Mouse (Mus musculus) hindbrain, embryonic 14.5 days (tissue): Measurements from ENCODE around the gene Bank1. TPM values are rescaled to one million over a fixed set of nuclear protein-coding genes. Genes with fewer than 3 reads are reported as not detected.

ENCODE experiments used
- ATAC-seq: fragments of 200-750 bp; cut with Nextera tagmentation; 2 replicates; pipeline ENCODE4 v1.8.0; 2017; ENCODE audit warnings: moderate number of reproducible peaks, mild to moderate bottlenecking, moderate TSS enrichment, moderate library complexity; ENCODE audit not compliant: low FRiP score
- DNase-seq: peaks from one replicate; pipeline ENCODE4 v3.0.0-alpha.2; 2015; ENCODE audit warnings: low spot score
- H3K27ac ChIP-seq: fragments of 300-500 bp; sonication (generic); 2 replicates; pipeline ENCODE4 v1.5.1; 2014; ENCODE audit warnings: mild to moderate bottlenecking, moderate library complexity
- H3K27me3 ChIP-seq: fragments of 300-500 bp; sonication (generic); 2 replicates; pipeline ENCODE4 v1.6.1; 2014; ENCODE audit warnings: mild to moderate bottlenecking, low read length, mixed read lengths; ENCODE audit not compliant: control insufficient read depth, insufficient read depth
- H3K36me3 ChIP-seq: fragments of 300-500 bp; sonication (generic); replicated peaks from 2 replicates; pipeline ENCODE4 v1.6.1; 2014; ENCODE audit not compliant: control insufficient read depth, insufficient read depth
- H3K4me1 ChIP-seq: fragments of 300-500 bp; sonication (generic); replicated peaks from 2 replicates; pipeline ENCODE4 v1.6.1; 2014; ENCODE audit warnings: antibody characterized with exemption, low read length, mixed read lengths; ENCODE audit not compliant: control insufficient read depth, insufficient read depth
- H3K4me2 ChIP-seq: fragments of 300-500 bp; sonication (generic); replicated peaks from 2 replicates; pipeline ENCODE4 v1.6.1; 2014; ENCODE audit warnings: mild to moderate bottlenecking, moderate library complexity
- H3K4me3 ChIP-seq: fragments of 300-500 bp; sonication (generic); replicated peaks from 2 replicates; pipeline ENCODE4 v1.5.1; 2014; ENCODE audit warnings: mild to moderate bottlenecking, low read length
- H3K9ac ChIP-seq: fragments of 300-500 bp; sonication (generic); 2 replicates; pipeline ENCODE4 v1.6.1; 2014
- H3K9me3 ChIP-seq: fragments of 300-500 bp; sonication (generic); 2 replicates; pipeline ENCODE4 v1.6.1; 2016; ENCODE audit warnings: low read length; ENCODE audit not compliant: control insufficient read depth
- WGBS: fragments of 180-500 bp; shearing (Covaris S2); extraction: QIAGEN DNeasy Blood & Tissue Kit; methylation state at CpG from one replicate; pipeline ENCODE4 v1.1.7; 2014; 5-methylcytosine and 5-hydroxymethylcytosine counted together
- polyA plus RNA-seq: library from polyadenylated mRNA; unstranded; fragments of >200 nt; fragmentation: Nextera tagmentation; extraction: Ambion mirVana; gene quantifications from 2 replicates; pipeline ENCODE4 v1.2.1, GENCODE M21; 2014

Bank1 gene
- polyA plus RNA-seq, 1 experiment from 2014 or later = 0.55 TPM

DNA sequence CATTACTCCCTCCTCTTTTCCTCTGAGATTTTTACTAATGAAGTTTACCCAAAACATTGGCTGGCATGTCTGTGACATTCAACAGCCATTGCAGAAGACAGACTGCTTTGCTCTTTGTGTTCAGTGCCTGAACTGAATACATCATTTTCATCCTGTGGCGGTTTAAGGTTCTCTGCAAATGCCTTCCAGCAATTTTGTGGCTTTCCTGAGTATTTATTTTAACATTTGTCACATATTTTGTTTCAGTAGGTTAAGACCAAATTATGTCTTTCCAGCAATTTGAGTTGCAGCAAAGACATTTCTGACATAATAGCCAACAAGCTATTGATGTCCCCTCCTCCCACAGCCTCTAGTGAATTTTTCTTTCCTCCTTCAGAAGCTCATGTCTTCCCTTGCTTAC lies 170.3 kb downstream of the Bank1 start:
- H3K4me1 ChIP-seq = no peaks in the 10 kb centered on the region
- H3K27ac ChIP-seq = no peak overlapping the region
- no peak overlapping the region for H3K4me3 ChIP-seq
- H3K4me2 ChIP-seq = no peak overlapping the region
- H3K9me3 ChIP-seq = no peaks in the 10 kb centered on the region
- ATAC-seq = no peak
- no peaks in the 10 kb centered on the region for H3K36me3 ChIP-seq
- no peaks in the 10 kb centered on the region for H3K27me3 ChIP-seq
- no peak for DNase-seq
- WGBS = 91% methylated on average over 1 of the region's 1 CpGs
- no peak overlapping the region for H3K9ac ChIP-seq

DNA sequence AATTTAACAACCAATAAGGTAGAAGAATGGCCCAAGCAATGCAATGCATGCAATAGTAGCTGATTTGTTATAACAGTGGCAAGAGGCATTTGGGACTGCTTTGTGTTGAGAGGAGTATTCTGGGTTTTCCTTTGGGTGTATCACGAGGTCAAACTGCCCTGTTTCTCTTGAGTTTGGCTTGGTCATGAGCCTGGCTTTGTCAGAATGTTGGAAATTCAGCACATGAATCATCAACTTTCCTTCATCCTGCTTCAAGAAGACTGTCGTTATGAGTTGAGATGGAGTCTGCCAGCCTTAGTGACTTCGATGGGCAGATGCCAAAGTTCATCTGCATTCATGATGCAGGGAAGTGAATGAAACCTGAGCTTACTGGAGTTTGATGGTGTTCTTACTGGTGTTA lies 175.0 kb downstream of the Bank1 start:
- DNase-seq (no peak), ATAC-seq (no peak)
- H3K4me1 ChIP-seq = no peaks in the 10 kb centered on the region
- no peak overlapping the region for H3K4me3 ChIP-seq
- H3K4me2 ChIP-seq = no peak overlapping the region
- 83% methylated on average over 3 of the region's 3 CpGs for WGBS
- H3K27me3 ChIP-seq = no peaks in the 10 kb centered on the region
- no peak overlapping the region for H3K9ac ChIP-seq
- H3K9me3 ChIP-seq = no peaks in the 10 kb centered on the region
- no peak overlapping the region for H3K27ac ChIP-seq
- H3K36me3 ChIP-seq = no peaks in the 10 kb centered on the region

DNA sequence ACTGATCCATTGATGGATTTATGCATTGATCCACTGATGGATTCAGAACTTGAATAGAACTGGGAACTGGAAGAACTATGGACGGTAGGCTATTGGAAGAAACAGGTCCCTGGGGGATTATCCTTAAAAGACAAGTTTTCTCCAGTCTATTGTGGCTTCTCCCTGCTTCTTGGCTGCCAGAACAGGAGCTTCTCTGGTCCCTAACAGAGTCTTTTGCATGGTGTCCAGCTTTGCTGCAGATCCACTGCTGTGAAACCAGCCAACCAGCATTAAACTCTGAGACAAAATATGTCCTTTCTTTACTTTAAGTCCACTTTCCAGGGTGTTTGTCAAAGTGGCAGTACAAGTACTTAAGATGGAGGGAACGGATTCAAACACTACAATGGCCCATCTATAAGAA lies 178.7 kb downstream of the Bank1 start:
- H3K4me2 ChIP-seq = no peak overlapping the region
- WGBS = 76% methylated on average over 2 of the region's 2 CpGs
- DNase-seq = no peak
- H3K36me3 ChIP-seq = no peaks in the 10 kb centered on the region
- no peak overlapping the region for H3K27ac ChIP-seq
- no peaks in the 10 kb centered on the region for H3K9me3 ChIP-seq
- ATAC-seq = no peak
- no peaks in the 10 kb centered on the region for H3K4me1 ChIP-seq
- no peak overlapping the region for H3K9ac ChIP-seq
- no peak overlapping the region for H3K4me3 ChIP-seq
- H3K27me3 ChIP-seq = no peaks in the 10 kb centered on the region

DNA sequence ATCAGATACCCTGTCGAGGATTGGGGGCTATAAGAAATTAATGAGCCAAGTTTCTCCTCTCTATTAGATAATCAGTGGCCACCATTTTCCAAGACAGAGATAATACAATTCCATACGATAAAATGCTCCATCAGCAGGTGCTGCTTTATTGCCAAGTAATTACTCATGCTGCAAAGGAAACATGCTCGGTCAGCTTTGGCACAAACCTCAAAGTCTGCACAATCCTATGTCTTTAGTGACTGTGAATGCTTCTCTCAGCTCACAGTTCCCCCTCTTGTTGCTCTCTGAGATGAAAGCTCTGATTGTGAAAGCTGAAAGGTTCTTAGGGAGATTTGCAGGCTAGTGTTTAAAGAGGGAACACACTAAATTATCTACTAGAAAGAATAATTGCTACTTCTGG lies 193.9 kb downstream of the Bank1 start:
- Histone ChIP-seq H3K36me3 (no peaks in the 10 kb centered on the region), H3K4me1 (no peaks in the 10 kb centered on the region), H3K27ac (no peak overlapping the region), H3K27me3 (no peaks in the 10 kb centered on the region), H3K9ac (no peak overlapping the region), H3K9me3 (0 out of 2 replicates have a peak, but pooled peaks cover 10% of the 10 kb centered on the region), H3K4me3 (no peak overlapping the region), H3K4me2 (no peak overlapping the region)
- WGBS = 53% methylated on average over 3 of the region's 3 CpGs
- ATAC-seq (no peak), DNase-seq (no peak)

DNA sequence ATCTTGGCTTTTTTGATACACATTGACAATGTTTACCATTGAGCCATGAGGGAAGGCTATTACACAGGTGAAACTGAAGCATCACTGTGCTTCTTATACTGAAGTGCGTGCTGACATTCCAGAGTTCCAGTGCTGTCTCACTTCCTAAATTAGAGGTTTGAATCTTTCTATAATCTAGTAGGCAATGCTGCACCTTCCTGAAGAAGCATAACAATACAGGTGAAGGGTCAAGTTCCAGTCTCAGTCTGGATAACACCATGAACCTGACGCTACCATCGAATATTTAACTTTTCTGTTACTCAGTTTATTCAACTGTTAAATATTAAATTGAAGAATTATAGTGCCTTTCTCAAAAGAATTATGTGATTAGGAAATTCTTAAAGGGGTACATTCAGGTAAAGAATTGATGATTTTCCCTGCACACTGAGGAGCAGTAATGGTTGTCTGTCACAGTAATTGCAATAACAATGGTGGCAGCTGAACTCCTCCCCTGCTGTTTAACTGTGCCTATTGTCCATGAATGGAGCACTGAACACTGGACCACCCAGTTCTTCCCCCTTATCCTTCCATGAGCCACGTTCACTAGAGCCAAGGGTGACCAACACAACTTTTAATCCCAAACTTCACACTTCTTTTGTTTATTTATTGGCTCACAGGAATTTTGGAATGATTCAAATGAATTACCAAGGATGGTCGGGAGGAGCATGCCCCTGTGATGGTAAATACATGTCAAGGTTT lies 210.2 kb downstream of the Bank1 start:
- DNase-seq (no peak), ATAC-seq (no peak)
- Histone ChIP-seq H3K4me1 (no peaks in the 10 kb centered on the region), H3K9me3 (no peaks in the 10 kb centered on the region), H3K4me2 (no peak overlapping the region), H3K27ac (no peak overlapping the region), H3K4me3 (no peak overlapping the region), H3K27me3 (no peaks in the 10 kb centered on the region), H3K9ac (no peak overlapping the region), H3K36me3 (no peaks in the 10 kb centered on the region)
- WGBS = 36% methylated on average over 5 of the region's 5 CpGs

DNA sequence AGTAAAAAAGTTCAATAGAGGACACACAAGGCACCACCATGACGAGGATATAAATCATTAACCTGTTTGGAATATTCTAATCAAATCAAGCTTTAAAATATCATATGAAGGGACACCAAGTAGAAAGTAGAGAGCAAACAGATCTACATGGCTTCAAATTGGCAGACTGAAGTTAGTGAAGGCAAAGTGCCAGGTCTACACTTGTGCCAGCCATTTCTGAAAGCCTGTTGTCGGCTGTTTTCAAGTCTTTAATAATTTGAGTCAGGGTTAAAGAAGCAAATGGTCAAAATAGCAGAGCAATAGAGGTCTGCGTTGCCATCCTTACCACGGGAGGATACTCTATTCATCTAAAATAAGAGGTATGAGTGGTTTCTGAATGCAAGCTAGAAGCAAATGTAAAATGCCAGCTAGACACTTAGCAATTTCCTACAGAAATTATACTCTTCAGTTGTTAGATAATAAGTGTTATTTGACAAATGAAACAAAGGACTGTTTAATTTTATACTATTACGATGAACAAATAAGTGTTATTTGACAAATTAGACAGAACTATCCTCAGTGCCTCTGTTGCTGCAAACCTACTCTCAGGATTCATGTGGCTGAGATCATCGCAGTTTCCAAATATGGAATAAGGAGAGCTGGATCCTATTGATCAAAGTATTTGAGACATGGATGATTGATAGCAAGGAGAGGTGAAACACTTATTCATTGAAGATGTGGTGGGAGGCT lies 216.3 kb downstream of the Bank1 start:
- Histone ChIP-seq H3K27ac (no peak overlapping the region), H3K9me3 (no peaks in the 10 kb centered on the region), H3K4me1 (no peaks in the 10 kb centered on the region), H3K4me2 (no peak overlapping the region), H3K4me3 (no peak overlapping the region), H3K36me3 (no peaks in the 10 kb centered on the region), H3K27me3 (no peaks in the 10 kb centered on the region), H3K9ac (no peak overlapping the region)
- ATAC-seq (no peak), DNase-seq (no peak)
- 87% methylated on average over 6 of the region's 6 CpGs for WGBS

DNA sequence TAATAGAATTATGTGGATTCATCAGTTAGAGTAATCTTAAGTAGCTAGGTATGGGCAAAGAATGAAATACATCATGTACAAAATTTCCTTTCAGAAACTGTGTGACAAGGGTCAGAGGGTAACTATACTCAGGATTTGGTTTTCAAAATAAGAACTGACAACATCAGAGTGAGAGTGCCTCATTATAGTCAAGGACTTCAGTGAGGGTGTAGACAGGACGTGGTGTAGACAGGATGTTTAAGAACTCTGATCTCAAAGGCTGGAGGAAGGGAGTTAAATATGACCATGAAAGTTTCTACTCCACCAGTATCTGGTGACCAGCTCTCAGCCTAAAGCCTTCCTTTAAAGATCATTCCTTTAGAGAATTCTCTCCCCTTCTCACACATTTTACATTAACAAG lies 219.4 kb downstream of the Bank1 start:
- Histone ChIP-seq H3K9me3 (no peaks in the 10 kb centered on the region), H3K36me3 (no peaks in the 10 kb centered on the region), H3K4me1 (no peaks in the 10 kb centered on the region), H3K9ac (no peak overlapping the region), H3K4me2 (no peak overlapping the region), H3K27ac (no peak overlapping the region), H3K4me3 (no peak overlapping the region), H3K27me3 (no peaks in the 10 kb centered on the region)
- WGBS = 64% methylated on average over 1 of the region's 1 CpGs
- DNase-seq (no peak), ATAC-seq (no peak)

DNA sequence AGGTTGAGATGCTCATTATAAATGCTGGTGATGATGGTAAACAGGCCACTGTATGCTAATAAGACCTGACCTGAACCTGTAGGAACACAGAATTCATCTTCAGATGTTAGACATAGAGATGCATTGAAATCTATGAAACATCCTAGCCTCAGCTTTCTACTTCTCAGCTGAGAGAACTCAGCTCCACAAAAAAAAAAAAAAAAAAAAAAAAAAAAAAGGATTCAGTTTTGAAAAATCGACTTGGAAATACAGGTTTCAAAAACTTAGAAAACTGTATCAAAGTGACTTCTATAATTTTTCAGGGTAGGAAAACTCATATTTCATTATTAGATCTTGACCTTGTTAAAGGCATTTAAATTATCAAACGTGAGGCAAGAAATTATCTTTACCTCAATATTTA lies 222.5 kb downstream of the Bank1 start:
- H3K9ac ChIP-seq = no peak overlapping the region
- H3K4me1 ChIP-seq = no peaks in the 10 kb centered on the region
- H3K27me3 ChIP-seq = no peaks in the 10 kb centered on the region
- H3K9me3 ChIP-seq = no peaks in the 10 kb centered on the region
- H3K27ac ChIP-seq = no peak overlapping the region
- no peak for ATAC-seq
- H3K36me3 ChIP-seq = no peaks in the 10 kb centered on the region
- DNase-seq = no peak
- WGBS = 95% methylated on average over 2 of the region's 2 CpGs
- no peak overlapping the region for H3K4me3 ChIP-seq
- H3K4me2 ChIP-seq = no peak overlapping the region

DNA sequence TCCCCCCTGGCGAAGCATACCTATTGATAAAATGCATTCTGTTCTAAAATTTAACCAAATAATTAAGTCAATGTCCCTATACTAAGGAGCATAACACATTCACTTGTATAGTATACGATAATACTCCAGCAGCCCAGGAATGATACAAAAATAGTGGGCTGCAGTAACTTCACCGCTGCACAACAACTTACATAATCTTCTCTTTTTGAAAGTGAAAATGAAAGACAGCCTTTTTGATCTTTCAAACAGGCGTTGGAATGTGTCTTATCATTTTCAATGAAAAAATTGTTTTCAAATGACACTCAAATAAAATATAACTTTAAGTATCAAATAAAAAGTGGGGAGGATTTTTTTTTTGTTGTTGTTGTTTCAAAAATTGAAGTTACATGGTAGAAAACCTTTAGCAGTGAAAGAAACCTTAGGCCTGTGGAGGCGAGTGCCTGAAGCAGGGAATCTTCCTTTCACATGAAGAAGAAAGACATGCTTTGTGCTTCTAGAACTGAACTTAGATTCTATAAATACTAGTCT lies 224.8 kb downstream of the Bank1 start:
- ATAC-seq = no peak
- WGBS = 90% methylated on average over 5 of the region's 5 CpGs
- Histone ChIP-seq H3K9me3 (no peaks in the 10 kb centered on the region), H3K4me2 (no peak overlapping the region), H3K4me3 (no peak overlapping the region), H3K27ac (no peak overlapping the region), H3K9ac (no peak overlapping the region), H3K4me1 (no peaks in the 10 kb centered on the region), H3K36me3 (no peaks in the 10 kb centered on the region), H3K27me3 (no peaks in the 10 kb centered on the region)
- DNase-seq = no peak
